Mouse (Mus musculus) heart, adult 2 months (tissue): Measurements from ENCODE around the gene Hoxa10. TPM values are rescaled to one million over a fixed set of nuclear protein-coding genes. Genes with fewer than 3 reads are reported as not detected.

Experiments
- DNase-seq, 2 experiments: peaks; one replicate each; pipeline ENCODE4 v3.0.0; 2021
- H3K27ac ChIP-seq: fragments of 200-600 bp; 2 replicates; pipeline ENCODE4 v1.8.1; 2022
- H3K27me3 ChIP-seq: fragments of 200-500 bp; 2 replicates; pipeline ENCODE4 v1.6.1; 2012; ENCODE audit warnings: mild to moderate bottlenecking, low read length, inconsistent platforms, mixed read lengths; ENCODE audit not compliant: control insufficient read depth, insufficient read depth
- H3K36me3 ChIP-seq: fragments of 200-500 bp; 2 replicates; pipeline ENCODE4 v1.6.1; 2012; ENCODE audit warnings: low read length, inconsistent platforms; ENCODE audit not compliant: control insufficient read depth, insufficient read depth
- H3K4me1 ChIP-seq: fragments of 200-500 bp; 2 replicates; pipeline ENCODE4 v1.6.1; 2011; ENCODE audit warnings: low read length; ENCODE audit not compliant: control insufficient read depth, insufficient read depth
- H3K4me3 ChIP-seq: fragments of 200-600 bp; 2 replicates; pipeline ENCODE4 v1.8.1; 2022
- H3K79me2 ChIP-seq: fragments of 200-500 bp; replicated peaks from 2 replicates; pipeline ENCODE4 v1.6.1; 2012; ENCODE audit warnings: mild to moderate bottlenecking, inconsistent platforms, low read length, moderate library complexity, mixed read lengths; ENCODE audit not compliant: control insufficient read depth, insufficient read depth
- H3K9ac ChIP-seq: fragments of 200-500 bp; 2 replicates; pipeline ENCODE4 v1.6.1; 2012; ENCODE audit warnings: low read depth, mild to moderate bottlenecking, control low read depth, inconsistent platforms, low read length, mixed read lengths
- CTCF ChIP-seq: fragments of 200-600 bp; IDR thresholded peaks from 2 replicates; pipeline ENCODE4 v1.8.1; 2022; ENCODE audit warnings: antibody characterized with exemption, mild to moderate bottlenecking, moderate library complexity
- EP300 ChIP-seq: fragments of 200-500 bp; IDR thresholded peaks from 2 replicates; pipeline ENCODE4 v1.6.1; 2011; ENCODE audit warnings: low read depth, low read length, control low read depth; ENCODE audit not compliant: insufficient read depth
- POLR2A ChIP-seq: fragments of 200-500 bp; IDR thresholded peaks from 2 replicates; pipeline ENCODE4 v1.6.1; 2011; ENCODE audit warnings: mild to moderate bottlenecking, low read depth, low read length, control low read depth; ENCODE audit not compliant: insufficient read depth
- WGBS: fragments of 180-500 bp; shearing (Covaris S2); methylation state at CpG from one replicate; pipeline ENCODE4 v1.1.7; 2018; 5-methylcytosine and 5-hydroxymethylcytosine counted together
- intact Hi-C: fragments of 180-260 bp; cut with DNase I; formaldehyde crosslinking; loops from one replicate; pipeline ENCODE4 v1.15.1; 2025
- polyA plus RNA-seq: library from polyadenylated mRNA; depleted of rRNA; stranded (reverse); fragments of >200 nt; gene quantifications from 2 replicates; pipeline ENCODE4 v1.2.3, GENCODE M21; 2012
- total RNA-seq, 2 experiments: library from RNA; stranded (reverse); gene quantifications; 2 replicates each; pipeline ENCODE4 v1.2.3; 2021

Hoxa10 gene
- total and polyA plus RNA-seq, 3 experiments = not detected

- Histone ChIP-seq H3K4me1 (no peaks in the 10 kb centered on the region), H3K36me3 (no peaks in the 10 kb centered on the region), H3K27me3 (peaks cover 48% of the 10 kb centered on the region), H3K4me3 (no peak overlapping the region), H3K79me2 (no peaks in the 10 kb centered on the region), H3K27ac (no peak overlapping the region), H3K9ac (no peak overlapping the region)
- TF ChIP-seq CTCF (no peak), EP300 (no peak), POLR2A (no peak)
- intact Hi-C loops = no loop called here
- WGBS = 5% methylated on average over 27 of the region's 27 CpGs
- DNase-seq = peak in 1 of 2 experiments; percentile 27
Observed at GRCm38 (mm10) chr6:52248638-52249414, 8.2 kb upstream of the Hoxa10 start.

GRCm38 (mm10) chr6:52247766-52248637 is 7.3 kb upstream of the Hoxa10 start:
- no peaks in the 10 kb centered on the region for H3K79me2 ChIP-seq
- intact Hi-C loops = no loop called here
- no peaks in the 10 kb centered on the region for H3K4me1 ChIP-seq
- no peak overlapping the region for H3K4me3 ChIP-seq
- peak in 1 of 2 experiments; percentile 22 for DNase-seq
- no peak overlapping the region for H3K9ac ChIP-seq
- TF ChIP-seq EP300 = no peak
- TF ChIP-seq POLR2A = no peak
- TF ChIP-seq CTCF = no peak
- WGBS = 5% methylated on average over 23 of the region's 23 CpGs
- H3K36me3 ChIP-seq = no peaks in the 10 kb centered on the region
- peaks cover 49% of the 10 kb centered on the region for H3K27me3 ChIP-seq
- no peak overlapping the region for H3K27ac ChIP-seq

- Histone ChIP-seq H3K4me1 (no peaks in the 10 kb centered on the region), H3K27ac (no peak overlapping the region), H3K36me3 (no peaks in the 10 kb centered on the region), H3K27me3 (peaks cover 44% of the 10 kb centered on the region), H3K79me2 (no peaks in the 10 kb centered on the region), H3K4me3 (no peak overlapping the region), H3K9ac (no peak overlapping the region)
- TF ChIP-seq EP300 (no peak), POLR2A (no peak), CTCF (no peak)
- intact Hi-C loops = no loop called here
- WGBS = 9% methylated on average over 3 of the region's 3 CpGs
- peak in 1 of 2 experiments; percentile 15 for DNase-seq
Observed at GRCm38 (mm10) chr6:52246916-52247315, 6.3 kb upstream of the Hoxa10 start.

GRCm38 (mm10) chr6:52246403-52246803 is 5.7 kb upstream of the Hoxa10 start:
- peaks cover 42% of the 10 kb centered on the region for H3K27me3 ChIP-seq
- 5% methylated on average over 26 of the region's 26 CpGs for WGBS
- H3K27ac ChIP-seq = no peak overlapping the region

GRCm38 (mm10) chr6:52245757-52246142 is 5.1 kb upstream of the Hoxa10 start, which contains the start of gene Hoxa11:
TSS of gene Hoxa11 (minus strand) at chr6:52245810.
- no peak within 1 kb of the TSS for H3K27ac ChIP-seq
- no peaks in the 10 kb centered on the region for H3K79me2 ChIP-seq
- no peaks in the 10 kb centered on the region for H3K4me1 ChIP-seq
- TF ChIP-seq EP300 (no peak), POLR2A (no peak), CTCF (no peak)
- intact Hi-C loops = no loop called here
- H3K36me3 ChIP-seq = no peaks in the 10 kb centered on the region
- 3% methylated on average over 20 of the region's 20 CpGs for WGBS
- H3K4me3 ChIP-seq = no peak within 1 kb of the TSS
- no peak for DNase-seq
- peaks cover 40% of the 10 kb centered on the region for H3K27me3 ChIP-seq
- H3K9ac ChIP-seq = no peak within 1 kb of the TSS

More at GRCm38 (mm10) chr6:52246403-52246803, 5.7 kb upstream of the Hoxa10 start:
- Histone ChIP-seq H3K9ac (no peak overlapping the region), H3K79me2 (no peaks in the 10 kb centered on the region), H3K36me3 (no peaks in the 10 kb centered on the region), H3K4me3 (no peak overlapping the region), H3K4me1 (no peaks in the 10 kb centered on the region)
- intact Hi-C loops = no loop called here
- peak in 1 of 2 experiments; percentile 46 for DNase-seq
- TF ChIP-seq CTCF = no peak
- no peak for TF ChIP-seq EP300
- no peak for TF ChIP-seq POLR2A
